8 mouse cellular contexts compared by ENCODE assay signal in the genomic region with DNA sequence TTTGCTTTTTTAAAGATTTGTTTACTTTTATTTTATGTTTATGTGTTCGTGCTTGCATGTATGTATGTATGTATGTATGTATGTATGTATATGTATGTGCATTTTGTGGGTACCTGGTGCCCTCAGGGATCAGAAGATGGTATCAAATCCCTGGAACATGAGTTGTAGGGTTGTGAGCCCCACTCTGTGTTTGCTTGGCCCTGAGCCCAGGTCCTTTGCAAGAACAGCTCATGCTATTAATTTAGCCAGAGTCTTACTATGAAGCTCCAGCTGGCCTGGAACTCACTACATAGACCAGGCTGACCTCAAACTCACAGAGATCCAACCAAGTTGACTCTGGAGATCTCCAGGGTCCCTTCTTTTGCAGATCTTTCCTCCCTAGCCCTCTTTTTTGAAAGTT. TPM values are rescaled to one million over a fixed set of nuclear protein-coding genes. Genes with fewer than 3 reads are reported as not detected.
DNase-seq lines count a peak whose midpoint lies in the region; ATAC-seq and TF ChIP-seq lines count a peak whose summit lies in the region.

No protein-coding gene starts in this region.

- ATAC-seq in heart, embryonic 11.5 days (replicated peaks; ENCODE audit: insufficient number of reproducible peaks, low FRiP score, low TSS enrichment): no peak

- no peak overlapping the region for H3K27ac ChIP-seq in heart, embryonic 11.5 days (ENCODE audit: low read depth, low read length)
- no peak overlapping the region for H3K27ac ChIP-seq in thymus, adult 2 months (ENCODE audit: control insufficient read depth, insufficient read depth, low read length)

- H3K4me2 ChIP-seq in heart, embryonic 11.5 days: no peak overlapping the region

- H3K27me3 ChIP-seq in heart, embryonic 11.5 days (ENCODE audit: control insufficient read depth, insufficient read depth, low read length): no peaks in the 10 kb centered on the region
- no peaks in the 10 kb centered on the region for H3K27me3 ChIP-seq in thymus, adult 2 months (ENCODE audit: control insufficient read depth, insufficient read depth, low read length)

- no peaks in the 10 kb centered on the region for H3K4me1 ChIP-seq in heart, embryonic 11.5 days (ENCODE audit: control insufficient read depth, insufficient read depth, low read length)
- no peaks in the 10 kb centered on the region for H3K4me1 ChIP-seq in thymus, adult 2 months (replicated peaks; ENCODE audit: control insufficient read depth, insufficient read depth, low read length)

- H3K9me3 ChIP-seq in heart, embryonic 11.5 days (replicated peaks; ENCODE audit: control insufficient read depth, low read length): no peaks in the 10 kb centered on the region

- no peak overlapping the region for H3K4me3 ChIP-seq in heart, embryonic 11.5 days (ENCODE audit: low read depth, low read length)
- no peak overlapping the region for H3K4me3 ChIP-seq in thymus, adult 2 months (ENCODE audit: control insufficient read depth, insufficient read depth, low read length)

- TF ChIP-seq CTCF in thymus, adult 2 months (IDR thresholded peaks at IDR 0.05; ENCODE audit: borderline replicate concordance, control insufficient read depth, extremely low read depth, insufficient read depth, low read length, poor library complexity): no peak

- DNase-seq in heart, adult 11 months: peak; percentile 97
- peak; percentile 94 for DNase-seq in NIH3T3 (ENCODE audit: low read depth)
- DNase-seq in fibroblast of lung, adult 2 months (ENCODE audit: low read depth): peak; percentile 59
- peak; percentile 24 to 54 for DNase-seq in lung, adult 18-20 months
- DNase-seq in thymus, adult 2 months: no peak
- DNase-seq in left cerebral cortex, adult 11 months (ENCODE audit: low spot score): no peak
- no peak for DNase-seq in right cerebral cortex, postnatal 14 days

- no peak for TF ChIP-seq POLR2A in thymus, adult 2 months (IDR thresholded peaks at IDR 0.05; ENCODE audit: control insufficient read depth, extremely low read depth, insufficient read depth, low read length, poor library complexity)

- no peak overlapping the region for H3K9ac ChIP-seq in heart, embryonic 11.5 days (ENCODE audit: low read depth, low read length)

- WGBS in heart, embryonic 11.5 days (ENCODE audit: insufficient replicate concordance): 71% methylated on average over 1 of the region's 1 CpGs
- 85% methylated on average over 1 of the region's 1 CpGs for WGBS in thymus, adult 2 months

- no peaks in the 10 kb centered on the region for H3K36me3 ChIP-seq in heart, embryonic 11.5 days (ENCODE audit: control insufficient read depth, insufficient read depth, low read length)
- no peaks in the 10 kb centered on the region for H3K36me3 ChIP-seq in thymus, adult 2 months (ENCODE audit: control insufficient read depth, insufficient read depth, low read length)

RNA-seq across cellular contexts. Expression of gene Rap2a, which starts 37.1 kb away (rescaled TPM):
- polyA plus RNA-seq in heart, embryonic 11.5 days (2014; fragmentation: Nextera tagmentation; extraction: Ambion mirVana): 13.8 and 15.1 TPM in 2 replicates
- polyA plus RNA-seq in thymus, adult 2 months (2012; rRNA removed): 8.6 and 9.8 TPM in 2 replicates

Comparison
In these comparisons a context has a peak if more than half of its experiments do, and no peak if none do; other contexts are left out.
1. DNase-seq: peak in heart, adult 11 months (single experiment), NIH3T3 (single experiment), fibroblast of lung, adult 2 months (single experiment) and lung, adult 18-20 months (2 of 2); none in thymus, adult 2 months (single experiment), left cerebral cortex, adult 11 months (single experiment) and right cerebral cortex, postnatal 14 days (single experiment).